Comparison of ENCODE assay signal across 8 mouse cellular contexts in the genomic region with DNA sequence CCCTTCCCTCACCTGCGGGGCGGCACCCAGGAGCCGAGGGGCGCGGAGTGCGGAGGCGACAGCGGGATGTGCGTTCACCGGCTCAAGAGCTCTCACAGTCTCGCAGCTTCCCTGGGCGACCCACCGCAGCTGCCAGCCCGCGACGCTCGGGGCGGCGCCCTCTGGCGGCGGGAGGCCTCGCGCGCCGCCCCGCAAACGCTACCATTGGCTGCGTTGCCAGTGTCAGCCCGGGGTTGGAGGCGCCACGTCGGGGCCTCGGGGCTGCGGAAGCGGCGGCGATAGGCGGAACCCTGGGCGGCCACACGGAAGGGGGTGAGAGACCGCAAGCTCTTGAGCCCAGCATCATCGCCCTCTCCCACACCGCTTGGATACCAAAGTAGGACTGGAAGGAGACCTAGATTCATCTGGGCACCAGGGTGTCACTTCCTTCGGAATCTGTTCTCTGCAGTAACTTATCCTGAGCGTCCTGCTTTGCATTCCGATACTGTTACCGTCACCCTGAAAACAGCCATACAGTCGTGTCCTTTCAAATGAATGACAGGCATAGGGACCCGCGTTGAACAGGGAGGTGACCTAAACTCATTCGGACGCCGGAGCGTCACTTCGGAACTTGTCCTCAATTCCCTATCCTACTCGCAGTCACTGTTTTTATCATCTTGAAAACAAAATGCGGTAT. TPM values are rescaled to one million over a fixed set of nuclear protein-coding genes. Genes with fewer than 3 reads are reported as not detected.
DNase-seq lines count a peak whose midpoint lies in the region; ATAC-seq and TF ChIP-seq lines count a peak whose summit lies in the region.

A gene (minus strand): TSS at position 186 of the 676 bp plus-strand sequence.

- H3K36me3 ChIP-seq in forebrain, embryonic 10.5 days (replicated peaks): no peaks in the 10 kb centered on the region
- H3K36me3 ChIP-seq in heart, embryonic 15.5 days: no peaks in the 10 kb centered on the region
- no peaks in the 10 kb centered on the region for H3K36me3 ChIP-seq in liver, embryonic 14.5 days (replicated peaks; ENCODE audit: control insufficient read depth, insufficient read depth, low read depth)
- no peaks in the 10 kb centered on the region for H3K36me3 ChIP-seq in neural tube, embryonic 11.5 days (ENCODE audit: control insufficient read depth, insufficient read depth, low read length)
- H3K36me3 ChIP-seq in stomach, postnatal 0 days (ENCODE audit: control insufficient read depth, insufficient read depth, low read length): no peaks in the 10 kb centered on the region

- peak; percentile 88 for DNase-seq in c-Kit-negative CD71-positive TER-119-positive erythroid progenitor cells, embryonic 14.5 days (ENCODE audit: low read depth, low spot score)
- DNase-seq in forebrain, embryonic 10.5 days (ENCODE audit: extremely low spot score, low spot score): peak; percentile 86
- DNase-seq in kidney, postnatal 25 days: peak; percentile 88 to 95
- DNase-seq in liver, embryonic 14.5 days (ENCODE audit: low read depth in 3 of 3, low spot score in 3 of 3): peak; percentile 81 to 83 (median 81)
- peak; percentile 96 for DNase-seq in neural tube, embryonic 11.5 days (ENCODE audit: low spot score)
- peak; percentile 95 for DNase-seq in stomach, postnatal 0 days (ENCODE audit: low spot score)

- H3K4me1 ChIP-seq in forebrain, embryonic 10.5 days: peaks cover 22% of the 10 kb centered on the region
- H3K4me1 ChIP-seq in heart, embryonic 15.5 days (replicated peaks): peaks cover 15% of the 10 kb centered on the region
- peaks cover 10 to 15% of the 10 kb centered on the region in 2 experiments for H3K4me1 ChIP-seq in liver, embryonic 14.5 days (replicated peaks; ENCODE audit: control insufficient read depth in 2 of 2, insufficient read depth in 2 of 2, low read length in 1 of 2)
- peaks cover 6% of the 10 kb centered on the region; the same call in 1 of the 2 replicates for H3K4me1 ChIP-seq in neural tube, embryonic 11.5 days (ENCODE audit: control insufficient read depth, insufficient read depth, low read length)
- no peaks in the 10 kb centered on the region for H3K4me1 ChIP-seq in stomach, postnatal 0 days (replicated peaks; ENCODE audit: control insufficient read depth, insufficient read depth)

- peak; percentile 71 for TF ChIP-seq CTCF in liver, embryonic 14.5 days (IDR thresholded peaks at IDR 0.05; ENCODE audit: low read depth)
- TF ChIP-seq CTCF in stomach, postnatal 0 days (IDR thresholded peaks at IDR 0.05; ENCODE audit: low read depth): peak; percentile 77

- H3K27ac ChIP-seq in forebrain, embryonic 10.5 days: peak within 1 kb of the TSS; percentile 92
- H3K27ac ChIP-seq in heart, embryonic 15.5 days: peak within 1 kb of the TSS; percentile 81
- peak within 1 kb of the TSS; percentile 78 for H3K27ac ChIP-seq in liver, embryonic 14.5 days
- peak within 1 kb of the TSS; percentile 79 for H3K27ac ChIP-seq in neural tube, embryonic 11.5 days (ENCODE audit: low read depth, low read length)
- peak within 1 kb of the TSS; percentile 96 for H3K27ac ChIP-seq in stomach, postnatal 0 days (replicated peaks)

- H3K4me3 ChIP-seq in forebrain, embryonic 10.5 days: peak within 1 kb of the TSS; percentile 90
- peak within 1 kb of the TSS; percentile 66 for H3K4me3 ChIP-seq in heart, embryonic 15.5 days
- peak within 1 kb of the TSS; percentile 77 to 99 for H3K4me3 ChIP-seq in liver, embryonic 14.5 days (ENCODE audit: insufficient read depth in 1 of 2, low read depth in 2 of 2, low read length in 2 of 2)
- peak within 1 kb of the TSS; percentile 88 for H3K4me3 ChIP-seq in neural tube, embryonic 11.5 days (ENCODE audit: low read depth, low read length)
- H3K4me3 ChIP-seq in stomach, postnatal 0 days (ENCODE audit: low read depth, low read length): peak within 1 kb of the TSS; percentile 99

- peaks cover 11% of the 10 kb centered on the region for H3K27me3 ChIP-seq in forebrain, embryonic 10.5 days (ENCODE audit: poor library complexity, severe bottlenecking)
- no peaks in the 10 kb centered on the region for H3K27me3 ChIP-seq in heart, embryonic 15.5 days
- no peaks in the 10 kb centered on the region; the same call in 1 of the 2 replicates for H3K27me3 ChIP-seq in liver, embryonic 14.5 days (ENCODE audit: control insufficient read depth, insufficient read depth, low read length)
- no peaks in the 10 kb centered on the region for H3K27me3 ChIP-seq in neural tube, embryonic 11.5 days (ENCODE audit: control insufficient read depth, insufficient read depth, low read length)
- H3K27me3 ChIP-seq in stomach, postnatal 0 days (ENCODE audit: control insufficient read depth, insufficient read depth, low read length): no peaks in the 10 kb centered on the region

- peaks cover 4% of the 10 kb centered on the region; the same call in 1 of the 2 replicates for H3K9me3 ChIP-seq in forebrain, embryonic 10.5 days
- no peaks in the 10 kb centered on the region for H3K9me3 ChIP-seq in heart, embryonic 15.5 days (replicated peaks)
- no peaks in the 10 kb centered on the region for H3K9me3 ChIP-seq in liver, embryonic 14.5 days (ENCODE audit: control insufficient read depth, low read length)
- no peaks in the 10 kb centered on the region for H3K9me3 ChIP-seq in neural tube, embryonic 11.5 days (ENCODE audit: control insufficient read depth, low read length)
- no peaks in the 10 kb centered on the region for H3K9me3 ChIP-seq in stomach, postnatal 0 days (ENCODE audit: control insufficient read depth, low read length)

- peak within 1 kb of the TSS; percentile 79 for H3K4me2 ChIP-seq in heart, embryonic 15.5 days
- peak within 1 kb of the TSS; percentile 93 for H3K4me2 ChIP-seq in liver, embryonic 14.5 days (ENCODE audit: low read depth)
- peak within 1 kb of the TSS; percentile 73 for H3K4me2 ChIP-seq in neural tube, embryonic 11.5 days (ENCODE audit: low read depth)
- H3K4me2 ChIP-seq in stomach, postnatal 0 days (replicated peaks; ENCODE audit: low read depth): peak within 1 kb of the TSS; percentile 70

- ATAC-seq in CD4-positive, CD25-positive, alpha-beta regulatory T cell, adult 4 months: peak; percentile 88
- ATAC-seq in heart, embryonic 15.5 days (replicated peaks; ENCODE audit: insufficient number of reproducible peaks, insufficient read depth, low FRiP score, low read depth): peak; percentile 92
- ATAC-seq in liver, embryonic 14.5 days (ENCODE audit: insufficient read depth): peak; percentile 90
- ATAC-seq in neural tube, embryonic 11.5 days (ENCODE audit: insufficient read depth, low FRiP score, low TSS enrichment): peak; percentile 93
- ATAC-seq in stomach, postnatal 0 days (ENCODE audit: low FRiP score, low TSS enrichment): peak; percentile 97

- TF ChIP-seq EP300 in liver, embryonic 14.5 days (IDR thresholded peaks at IDR 0.05; ENCODE audit: low read depth): no peak
- TF ChIP-seq EP300 in stomach, postnatal 0 days (optimal IDR thresholded peaks at IDR 0.05): no peak

- peak within 1 kb of the TSS; percentile 76 for H3K9ac ChIP-seq in heart, embryonic 15.5 days
- H3K9ac ChIP-seq in liver, embryonic 14.5 days (replicated peaks): peak within 1 kb of the TSS; percentile 97
- peak within 1 kb of the TSS; percentile 80 for H3K9ac ChIP-seq in neural tube, embryonic 11.5 days (ENCODE audit: low read length)
- H3K9ac ChIP-seq in stomach, postnatal 0 days (ENCODE audit: low read length): peak within 1 kb of the TSS; percentile 93

- under 1% methylated on average over 57 of the region's 57 CpGs for WGBS in forebrain, embryonic 10.5 days
- under 1% methylated on average over 54 of the region's 57 CpGs for WGBS in heart, embryonic 15.5 days
- under 1% methylated on average over 49 of the region's 57 CpGs for WGBS in liver, embryonic 14.5 days (ENCODE audit: insufficient replicate concordance)
- WGBS in neural tube, embryonic 11.5 days: under 1% methylated on average over 55 of the region's 57 CpGs
- WGBS in stomach, postnatal 0 days: under 1% methylated on average over 57 of the region's 57 CpGs

RNA-seq across cellular contexts. Expression of the gene that starts here (rescaled TPM):
- polyA plus RNA-seq in CD4-positive, CD25-positive, alpha-beta regulatory T cell, adult 4 months (2017; shearing (Covaris generic)): 100 to 1,000 TPM; 255 to 363 TPM
- 65.1 and 72.4 TPM in 2 replicates for polyA plus RNA-seq in forebrain, embryonic 10.5 days (2016; fragmentation: Nextera tagmentation; extraction: Ambion mirVana)
- 55.8 and 71.4 TPM in 2 replicates for polyA plus RNA-seq in heart, embryonic 15.5 days (2015; fragmentation: Nextera tagmentation; extraction: Ambion mirVana)
- 31.6 and 52.6 TPM in 2 replicates for polyA plus RNA-seq in liver, embryonic 14.5 days (2012; rRNA removed)
- 26.2 and 28.9 TPM in 2 replicates for polyA plus RNA-seq in liver, embryonic 14.5 days (2014; fragmentation: Nextera tagmentation; extraction: Ambion mirVana)
- 93.5 and 95.3 TPM in 2 replicates for polyA plus RNA-seq in neural tube, embryonic 11.5 days (2014; fragmentation: Nextera tagmentation; extraction: Ambion mirVana)
- 36.7 and 37.4 TPM in 2 replicates for polyA plus RNA-seq in stomach, postnatal 0 days (2015; fragmentation: Nextera tagmentation; extraction: Ambion mirVana)

Comparison
In these comparisons a context has a peak if more than half of its experiments do, and no peak if none do; other contexts are left out.
1. Peak in every context shown above with its lines: DNase-seq, ATAC-seq, H3K4me3 ChIP-seq and H3K27ac ChIP-seq.